ENCODE assay signal across 8 mouse cellular contexts in the genomic region with DNA sequence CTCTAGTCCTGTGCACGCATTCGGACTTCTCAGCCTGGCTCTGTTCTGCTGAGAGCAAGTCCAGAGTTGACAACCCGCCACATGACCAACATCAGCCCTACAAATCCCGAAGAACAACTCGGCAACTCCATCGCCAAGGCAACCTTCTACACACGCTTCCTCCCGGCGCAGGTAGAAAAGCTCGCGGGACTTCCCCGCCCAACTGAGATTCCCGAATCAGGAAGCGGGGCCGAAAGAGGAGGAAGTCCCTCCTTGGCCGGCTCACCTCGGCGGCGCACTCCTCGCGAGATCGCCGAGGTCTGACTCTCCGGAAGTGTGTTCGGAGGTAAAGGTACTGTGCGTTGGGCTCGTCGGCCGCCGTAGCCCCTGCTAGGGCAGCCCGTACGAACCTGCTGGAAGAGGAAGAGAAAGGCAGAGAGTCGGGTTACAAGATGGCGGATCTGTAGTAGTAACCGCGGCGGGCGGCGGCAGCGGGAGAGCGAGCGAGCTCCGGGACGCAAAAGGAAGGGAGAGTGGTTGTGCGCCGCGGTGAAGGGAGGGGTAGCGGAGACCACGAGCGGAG. TPM values are rescaled to one million over a fixed set of nuclear protein-coding genes. Genes with fewer than 3 reads are reported as not detected.
DNase-seq lines count a peak whose midpoint lies in the region; ATAC-seq and TF ChIP-seq lines count a peak whose summit lies in the region.

Ppp4r3b (plus strand) TSS at position 328 of the 562 bp plus-strand sequence.

- under 1% methylated on average over 50 of the region's 50 CpGs for WGBS in forebrain, embryonic 10.5 days
- under 1% methylated on average over 50 of the region's 50 CpGs for WGBS in heart, embryonic 15.5 days
- WGBS in liver, embryonic 14.5 days (ENCODE audit: insufficient replicate concordance) = under 1% methylated on average over 50 of the region's 50 CpGs
- 2% methylated on average over 50 of the region's 50 CpGs for WGBS in neural tube, embryonic 11.5 days
- under 1% methylated on average over 45 of the region's 50 CpGs for WGBS in stomach, postnatal 0 days

- peak within 1 kb of the TSS; percentile 91 for H3K4me2 ChIP-seq in heart, embryonic 15.5 days
- peak within 1 kb of the TSS; percentile 92 for H3K4me2 ChIP-seq in liver, embryonic 14.5 days (ENCODE audit: low read depth)
- peak within 1 kb of the TSS; percentile 65 for H3K4me2 ChIP-seq in neural tube, embryonic 11.5 days (ENCODE audit: low read depth)
- peak within 1 kb of the TSS; percentile 96 for H3K4me2 ChIP-seq in stomach, postnatal 0 days (replicated peaks; ENCODE audit: low read depth)

- H3K36me3 ChIP-seq in forebrain, embryonic 10.5 days (replicated peaks) = no peaks in the 10 kb centered on the region; the same call in 1 of the 2 replicates
- no peaks in the 10 kb centered on the region for H3K36me3 ChIP-seq in heart, embryonic 15.5 days
- no peaks in the 10 kb centered on the region for H3K36me3 ChIP-seq in liver, embryonic 14.5 days (replicated peaks; ENCODE audit: control insufficient read depth, insufficient read depth, low read depth)
- H3K36me3 ChIP-seq in neural tube, embryonic 11.5 days (ENCODE audit: control insufficient read depth, insufficient read depth, low read length) = no peaks in the 10 kb centered on the region
- H3K36me3 ChIP-seq in stomach, postnatal 0 days (ENCODE audit: control insufficient read depth, insufficient read depth, low read length) = no peaks in the 10 kb centered on the region

- ATAC-seq in heart, embryonic 15.5 days (replicated peaks; ENCODE audit: insufficient number of reproducible peaks, insufficient read depth, low FRiP score, low read depth) = peak; percentile 97
- ATAC-seq in liver, embryonic 14.5 days (ENCODE audit: insufficient read depth) = peak; percentile 95
- ATAC-seq in neural tube, embryonic 11.5 days (ENCODE audit: insufficient read depth, low FRiP score, low TSS enrichment) = peak; percentile 98
- ATAC-seq in stomach, postnatal 0 days (ENCODE audit: low FRiP score, low TSS enrichment) = peak; percentile 98

- H3K27ac ChIP-seq in forebrain, embryonic 10.5 days = peak within 1 kb of the TSS; percentile 99
- H3K27ac ChIP-seq in heart, embryonic 15.5 days = peak within 1 kb of the TSS; percentile 98
- peak within 1 kb of the TSS; percentile 95 for H3K27ac ChIP-seq in liver, embryonic 14.5 days
- H3K27ac ChIP-seq in neural tube, embryonic 11.5 days (ENCODE audit: low read depth, low read length) = peak within 1 kb of the TSS; percentile 97
- peak within 1 kb of the TSS; percentile 99 for H3K27ac ChIP-seq in stomach, postnatal 0 days (replicated peaks)

- TF ChIP-seq EP300 in liver, embryonic 14.5 days (IDR thresholded peaks at IDR 0.05; ENCODE audit: low read depth) = peak; percentile 78
- TF ChIP-seq EP300 in stomach, postnatal 0 days (optimal IDR thresholded peaks at IDR 0.05) = peak; percentile 98

- peak; percentile 24; the same call in 1 of the 2 replicates for TF ChIP-seq CTCF in liver, embryonic 14.5 days (IDR thresholded peaks at IDR 0.05; ENCODE audit: low read depth)
- TF ChIP-seq CTCF in stomach, postnatal 0 days (IDR thresholded peaks at IDR 0.05; ENCODE audit: low read depth) = peak; percentile 33; the same call in 1 of the 2 replicates

- no peaks in the 10 kb centered on the region for H3K9me3 ChIP-seq in forebrain, embryonic 10.5 days
- no peaks in the 10 kb centered on the region for H3K9me3 ChIP-seq in heart, embryonic 15.5 days (replicated peaks)
- no peaks in the 10 kb centered on the region for H3K9me3 ChIP-seq in liver, embryonic 14.5 days (ENCODE audit: control insufficient read depth, low read length)
- no peaks in the 10 kb centered on the region for H3K9me3 ChIP-seq in neural tube, embryonic 11.5 days (ENCODE audit: control insufficient read depth, low read length)
- no peaks in the 10 kb centered on the region for H3K9me3 ChIP-seq in stomach, postnatal 0 days (ENCODE audit: control insufficient read depth, low read length)

- H3K27me3 ChIP-seq in forebrain, embryonic 10.5 days (ENCODE audit: poor library complexity, severe bottlenecking) = no peaks in the 10 kb centered on the region
- no peaks in the 10 kb centered on the region for H3K27me3 ChIP-seq in heart, embryonic 15.5 days
- no peaks in the 10 kb centered on the region for H3K27me3 ChIP-seq in liver, embryonic 14.5 days (ENCODE audit: control insufficient read depth, insufficient read depth, low read length)
- no peaks in the 10 kb centered on the region for H3K27me3 ChIP-seq in neural tube, embryonic 11.5 days (ENCODE audit: control insufficient read depth, insufficient read depth, low read length)
- H3K27me3 ChIP-seq in stomach, postnatal 0 days (ENCODE audit: control insufficient read depth, insufficient read depth, low read length) = no peaks in the 10 kb centered on the region

- peaks cover 28% of the 10 kb centered on the region for H3K4me1 ChIP-seq in forebrain, embryonic 10.5 days
- peaks cover 8% of the 10 kb centered on the region for H3K4me1 ChIP-seq in heart, embryonic 15.5 days (replicated peaks)
- peaks cover 4 to 7% of the 10 kb centered on the region in 2 experiments for H3K4me1 ChIP-seq in liver, embryonic 14.5 days (replicated peaks; ENCODE audit: control insufficient read depth in 2 of 2, insufficient read depth in 2 of 2, low read length in 1 of 2)
- peaks cover 3% of the 10 kb centered on the region; the same call in 1 of the 2 replicates for H3K4me1 ChIP-seq in neural tube, embryonic 11.5 days (ENCODE audit: control insufficient read depth, insufficient read depth, low read length)
- H3K4me1 ChIP-seq in stomach, postnatal 0 days (replicated peaks; ENCODE audit: control insufficient read depth, insufficient read depth) = peaks cover 5% of the 10 kb centered on the region; the same call in 1 of the 2 replicates

- DNase-seq in CD8-positive naive resting alpha-beta T cell, adult 2 months (ENCODE audit: low read depth in 2 of 2, low spot score in 2 of 2) = peak; percentile 97 to 98
- DNase-seq in c-Kit-positive CD71-negative TER-119-negative erythroid progenitor cells, embryonic 14.5 days (ENCODE audit: low read depth) = peak; percentile 94
- DNase-seq in forebrain, embryonic 10.5 days (ENCODE audit: extremely low spot score, low spot score) = peak; percentile 98
- DNase-seq in kidney, postnatal 25 days = peak; percentile 98 to 100
- DNase-seq in liver, embryonic 14.5 days (ENCODE audit: low read depth in 3 of 3, low spot score in 3 of 3) = peak; percentile 94 to 96 (median 95)
- DNase-seq in neural tube, embryonic 11.5 days (ENCODE audit: low spot score) = peak; percentile 98
- DNase-seq in stomach, postnatal 0 days (ENCODE audit: low spot score) = peak; percentile 99

- H3K9ac ChIP-seq in heart, embryonic 15.5 days = peak within 1 kb of the TSS; percentile 98
- H3K9ac ChIP-seq in liver, embryonic 14.5 days (replicated peaks) = peak within 1 kb of the TSS; percentile 100
- peak within 1 kb of the TSS; percentile 98 for H3K9ac ChIP-seq in neural tube, embryonic 11.5 days (ENCODE audit: low read length)
- H3K9ac ChIP-seq in stomach, postnatal 0 days (ENCODE audit: low read length) = peak within 1 kb of the TSS; percentile 100

- H3K4me3 ChIP-seq in forebrain, embryonic 10.5 days = peak within 1 kb of the TSS; percentile 95
- peak within 1 kb of the TSS; percentile 100 for H3K4me3 ChIP-seq in heart, embryonic 15.5 days
- peak within 1 kb of the TSS; percentile 97 to 99 for H3K4me3 ChIP-seq in liver, embryonic 14.5 days (ENCODE audit: insufficient read depth in 1 of 2, low read depth in 2 of 2, low read length in 2 of 2)
- peak within 1 kb of the TSS; percentile 86 for H3K4me3 ChIP-seq in neural tube, embryonic 11.5 days (ENCODE audit: low read depth, low read length)
- H3K4me3 ChIP-seq in stomach, postnatal 0 days (ENCODE audit: low read depth, low read length) = peak within 1 kb of the TSS; percentile 99

RNA-seq across cellular contexts. Expression of gene Ppp4r3b, which starts in this region (rescaled TPM):
- 98.6 and 102 TPM in 2 replicates for polyA plus RNA-seq in forebrain, embryonic 10.5 days (2016; fragmentation: Nextera tagmentation; extraction: Ambion mirVana)
- 40.3 and 46.0 TPM in 2 replicates for polyA plus RNA-seq in heart, embryonic 15.5 days (2015; fragmentation: Nextera tagmentation; extraction: Ambion mirVana)
- polyA plus RNA-seq in liver, embryonic 14.5 days (2012; rRNA removed) = 7.0 and 10.1 TPM in 2 replicates
- polyA plus RNA-seq in liver, embryonic 14.5 days (2014; fragmentation: Nextera tagmentation; extraction: Ambion mirVana) = 35.0 and 42.9 TPM in 2 replicates
- polyA plus RNA-seq in neural tube, embryonic 11.5 days (2014; fragmentation: Nextera tagmentation; extraction: Ambion mirVana) = 83.2 and 86.9 TPM in 2 replicates
- polyA plus RNA-seq in stomach, postnatal 0 days (2015; fragmentation: Nextera tagmentation; extraction: Ambion mirVana) = 44.4 and 49.1 TPM in 2 replicates

Comparison
In these comparisons a context has a peak if more than half of its experiments do, and no peak if none do; other contexts are left out.
1. Peak in every context shown above with its lines: DNase-seq, ATAC-seq, H3K4me3 ChIP-seq and H3K27ac ChIP-seq.